ENCODE assay signal across 9 mouse cellular contexts in the genomic region with DNA sequence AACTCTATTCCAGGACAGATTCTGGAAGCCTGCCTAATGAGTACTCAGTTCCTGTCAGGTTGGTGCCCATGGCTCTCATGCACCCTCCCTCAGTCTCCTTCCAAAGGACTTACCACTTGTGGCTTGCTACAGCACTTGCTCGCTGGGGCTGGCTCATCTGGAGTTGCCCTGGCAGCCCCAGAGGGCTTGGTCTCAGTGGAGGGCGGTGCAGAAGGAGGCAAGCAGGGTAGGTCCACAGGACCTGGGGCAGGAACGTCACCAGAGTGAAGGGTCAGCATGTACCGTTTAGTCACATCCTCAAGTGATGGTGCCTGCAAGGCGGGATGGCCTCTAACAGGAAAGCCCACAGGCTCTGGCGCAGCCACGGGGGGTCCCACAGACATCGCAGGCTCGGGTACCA. TPM values are rescaled to one million over a fixed set of nuclear protein-coding genes. Genes with fewer than 3 reads are reported as not detected.
DNase-seq lines count a peak whose midpoint lies in the region; ATAC-seq lines count a peak whose summit lies in the region.
"Had no signal": no experiment of that assay in that cellular context is flagged by ENCODE, and none has a peak within 500 bp of the region (broad histone marks: within the 10 kb centered on the region; RNA-seq: fewer than 3 reads in every experiment).

No protein-coding gene starts in this region.

- no peak overlapping the region for H3K27ac ChIP-seq in heart, embryonic 12.5 days (ENCODE audit: poor library complexity, severe bottlenecking)
- H3K27ac ChIP-seq in forebrain, embryonic 10.5 days: peak overlapping the region; percentile 75; the same call in 1 of the 2 replicates
- H3K27ac ChIP-seq in midbrain, embryonic 16.5 days (ENCODE audit: low read length): no peak overlapping the region
- H3K27ac ChIP-seq: macrophage had no signal

- ATAC-seq in heart, embryonic 12.5 days (ENCODE audit: insufficient number of reproducible peaks, low FRiP score): no peak
- ATAC-seq in midbrain, embryonic 16.5 days: no peak

- H3K36me3 ChIP-seq in heart, embryonic 12.5 days: 0 out of 2 replicates have a peak, but pooled peaks cover 4% of the 10 kb centered on the region
- peaks cover 62% of the 10 kb centered on the region for H3K36me3 ChIP-seq in forebrain, embryonic 10.5 days (replicated peaks)
- no peaks in the 10 kb centered on the region for H3K36me3 ChIP-seq in midbrain, embryonic 16.5 days (ENCODE audit: control insufficient read depth, insufficient read depth, low read length)

- DNase-seq in heart, postnatal 25 days (ENCODE audit: low spot score): no peak
- no peak for DNase-seq in forebrain, embryonic 10.5 days (ENCODE audit: extremely low spot score, low spot score)
- DNase-seq in kidney, postnatal 14 days: peak; percentile 58
- DNase-seq in cerebellum, postnatal 36 days: no peak
- no peak for DNase-seq in cerebellum, postnatal 25 days
- no peak for DNase-seq in right cerebral cortex, postnatal 14 days

- WGBS in heart, embryonic 12.5 days: 36% methylated on average over 9 of the region's 9 CpGs
- 62% methylated on average over 9 of the region's 9 CpGs for WGBS in forebrain, embryonic 10.5 days
- 68% methylated on average over 9 of the region's 9 CpGs for WGBS in midbrain, embryonic 16.5 days

- no peaks in the 10 kb centered on the region for H3K9me3 ChIP-seq in heart, embryonic 12.5 days (replicated peaks)
- H3K9me3 ChIP-seq in forebrain, embryonic 10.5 days: no peaks in the 10 kb centered on the region
- H3K9me3 ChIP-seq in midbrain, embryonic 16.5 days (replicated peaks; ENCODE audit: control insufficient read depth, low read length, poor library complexity, severe bottlenecking): no peaks in the 10 kb centered on the region

- peak overlapping the region; percentile 72 for H3K4me3 ChIP-seq in heart, embryonic 12.5 days
- peak overlapping the region; percentile 84 for H3K4me3 ChIP-seq in forebrain, embryonic 10.5 days
- H3K4me3 ChIP-seq in midbrain, embryonic 16.5 days (ENCODE audit: low read depth, low read length): no peak overlapping the region

- peaks cover 76% of the 10 kb centered on the region for H3K4me1 ChIP-seq in heart, embryonic 12.5 days (replicated peaks)
- H3K4me1 ChIP-seq in forebrain, embryonic 10.5 days: peaks cover 97% of the 10 kb centered on the region
- H3K4me1 ChIP-seq in midbrain, embryonic 16.5 days (ENCODE audit: control insufficient read depth, insufficient read depth, low read length): peaks cover 3% of the 10 kb centered on the region

- H3K4me2 ChIP-seq in heart, embryonic 12.5 days: peak overlapping the region; percentile 95
- H3K4me2 ChIP-seq in midbrain, embryonic 16.5 days (ENCODE audit: low read length): peak overlapping the region; percentile 40; the same call in 1 of the 2 replicates

- intact Hi-C loops in heart, postnatal 25 days (cut with DNase I): no loop called here

- peak overlapping the region; percentile 91 for H3K9ac ChIP-seq in heart, embryonic 12.5 days
- H3K9ac ChIP-seq in midbrain, embryonic 16.5 days (ENCODE audit: low read depth, low read length): no peak overlapping the region

- no peaks in the 10 kb centered on the region for H3K27me3 ChIP-seq in heart, embryonic 12.5 days (replicated peaks)
- H3K27me3 ChIP-seq in forebrain, embryonic 10.5 days (ENCODE audit: poor library complexity, severe bottlenecking): peaks cover 21% of the 10 kb centered on the region
- H3K27me3 ChIP-seq in midbrain, embryonic 16.5 days (ENCODE audit: control insufficient read depth, insufficient read depth, low read depth, low read length): peaks cover 18% of the 10 kb centered on the region

RNA-seq across cellular contexts. Expression of a gene that starts 3.5 kb away (rescaled TPM):
- polyA plus RNA-seq in heart, embryonic 12.5 days (2016; fragmentation: Nextera tagmentation; extraction: Ambion mirVana): 8.7 and 10.6 TPM in 2 replicates
- 10 to 100 TPM; 24.0 to 28.8 TPM for total RNA-seq in heart, postnatal 25 days (2021)
- 6.5 TPM in 2 replicates for polyA plus RNA-seq in forebrain, embryonic 10.5 days (2016; fragmentation: Nextera tagmentation; extraction: Ambion mirVana)
- 13.8 and 17.6 TPM in 2 replicates for polyA plus RNA-seq in midbrain, embryonic 16.5 days (2015; fragmentation: Nextera tagmentation; extraction: Ambion mirVana)

RNA-seq across cellular contexts. Expression of a gene that starts 46.0 kb away (rescaled TPM):
- 2.3 and 2.6 TPM in 2 replicates for polyA plus RNA-seq in heart, embryonic 12.5 days (2016; fragmentation: Nextera tagmentation; extraction: Ambion mirVana)
- total RNA-seq in heart, postnatal 25 days (2021): 1 to 10 TPM; 4.4 TPM
- polyA plus RNA-seq in forebrain, embryonic 10.5 days (2016; fragmentation: Nextera tagmentation; extraction: Ambion mirVana): 1.5 and 2.0 TPM in 2 replicates
- 2.8 and 3.0 TPM in 2 replicates for polyA plus RNA-seq in midbrain, embryonic 16.5 days (2015; fragmentation: Nextera tagmentation; extraction: Ambion mirVana)
